Mouse (Mus musculus): ENCODE data around the gene Srebf1. TPM values are rescaled to one million over a fixed set of nuclear protein-coding genes. Genes with fewer than 3 reads are reported as not detected.
A peak's percentile ranks its signal among the peaks of the same experiment; 100 is the strongest.

The Srebf1 gene
- polyA plus RNA-seq, 1 experiment: 89.1 TPM

DNA sequence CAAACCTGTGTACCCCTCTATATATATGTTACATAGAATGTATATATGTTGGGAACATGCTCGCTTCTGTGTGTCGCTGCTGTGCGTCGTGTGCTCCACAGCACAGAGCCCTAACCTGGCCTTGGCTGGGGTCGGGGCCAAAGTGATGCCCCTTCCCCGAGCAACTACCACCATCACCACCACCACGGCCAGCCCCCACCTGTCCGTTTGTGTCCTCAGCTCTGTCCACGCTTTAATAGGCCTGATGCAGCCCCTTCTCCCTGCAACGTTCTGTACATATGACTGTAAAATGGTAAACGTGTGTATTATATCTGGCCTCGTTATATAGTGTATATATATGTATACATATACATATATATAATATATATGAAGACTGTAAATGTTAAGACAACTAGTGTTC is 23.7 kb downstream of the Srebf1 start:
- Histone ChIP-seq H3K36me3 (ENCODE audit: control insufficient read depth, insufficient read depth, low read length) (no peaks in the 10 kb centered on the region; the same call in 1 of the 2 replicates), H3K4me1 (ENCODE audit: control insufficient read depth, insufficient read depth, low read length) (no peaks in the 10 kb centered on the region), H3K4me3 (ENCODE audit: insufficient read depth, low read depth, low read length) (no peak overlapping the region), H3K27ac (ENCODE audit: insufficient read depth, low read depth, low read length) (no peak overlapping the region), H3K27me3 (replicated peaks; ENCODE audit: control insufficient read depth, insufficient read depth, low read length) (no peaks in the 10 kb centered on the region)
- TF ChIP-seq CTCF (conservative IDR thresholded peaks at IDR 0.05; ENCODE audit: insufficient read depth, insufficient read length, low read depth, low read length): no peak
- TF ChIP-seq POLR2A (IDR thresholded peaks at IDR 0.05; ENCODE audit: low read depth, low read length): no peak
- WGBS: 87% methylated on average over 12 of the region's 12 CpGs
- no peak for DNase-seq

DNA sequence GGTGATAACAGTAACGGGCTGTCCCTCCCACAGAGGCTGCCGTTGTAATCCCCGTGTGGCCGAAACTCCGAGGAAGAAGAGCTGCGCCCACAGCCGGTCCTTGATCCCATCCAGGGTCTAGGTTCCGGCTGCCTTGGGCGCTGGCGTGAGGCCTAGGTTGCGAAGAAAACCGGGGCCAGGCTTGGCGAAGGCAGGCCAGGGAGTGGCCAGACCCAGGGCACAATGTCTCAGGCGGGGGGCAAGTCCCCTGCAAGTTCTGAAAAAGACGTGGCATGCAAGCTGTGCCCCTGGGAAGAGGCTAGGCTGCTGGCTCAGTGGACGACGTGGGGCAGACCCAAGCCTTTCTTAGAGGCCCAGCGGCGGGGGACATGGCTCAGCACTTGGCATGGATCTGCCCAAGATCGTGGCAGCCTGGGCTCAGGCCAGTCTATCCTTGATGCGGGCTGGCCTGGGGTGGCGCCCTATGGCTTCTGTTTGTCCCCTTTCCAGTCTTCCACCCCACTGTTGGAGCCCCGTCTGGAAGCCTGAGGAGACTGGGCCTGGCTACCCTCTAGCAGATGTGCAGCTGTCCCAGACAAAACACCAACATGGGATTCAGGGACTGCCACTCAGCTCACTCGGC is 24.3 kb downstream of the Srebf1 start:
- H3K36me3 ChIP-seq (ENCODE audit: control insufficient read depth, insufficient read depth, low read length): no peaks in the 10 kb centered on the region; the same call in 1 of the 2 replicates
- 76% methylated on average over 24 of the region's 24 CpGs for WGBS
- DNase-seq: no peak
- H3K4me1 ChIP-seq (ENCODE audit: control insufficient read depth, insufficient read depth, low read length): no peaks in the 10 kb centered on the region
- H3K4me3 ChIP-seq (ENCODE audit: insufficient read depth, low read depth, low read length): no peak overlapping the region
- no peaks in the 10 kb centered on the region for H3K27me3 ChIP-seq (replicated peaks; ENCODE audit: control insufficient read depth, insufficient read depth, low read length)
- no peak overlapping the region for H3K27ac ChIP-seq (ENCODE audit: insufficient read depth, low read depth, low read length)
- no peak for TF ChIP-seq CTCF (conservative IDR thresholded peaks at IDR 0.05; ENCODE audit: insufficient read depth, insufficient read length, low read depth, low read length)
- no peak for TF ChIP-seq POLR2A (IDR thresholded peaks at IDR 0.05; ENCODE audit: low read depth, low read length)

DNA sequence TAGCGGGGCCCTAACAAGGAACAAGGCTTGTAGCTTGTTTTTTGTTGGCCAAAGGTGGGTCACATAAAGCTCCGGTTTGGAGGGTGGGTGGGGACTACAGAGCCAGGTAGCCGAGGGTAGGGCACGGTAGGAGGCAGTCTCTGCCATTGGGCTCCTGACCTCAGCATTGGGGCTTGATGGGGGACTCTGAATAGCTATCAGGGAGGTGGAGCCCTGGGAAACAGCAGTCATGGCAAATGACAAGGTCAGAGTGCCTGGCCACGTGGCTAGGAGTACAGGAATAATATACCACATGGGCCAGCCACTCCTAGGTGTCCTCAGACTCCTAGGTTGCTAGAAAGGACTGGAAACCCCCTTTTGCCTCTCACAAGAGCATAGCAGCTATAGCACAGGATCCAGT is 26.0 kb downstream of the Srebf1 start:
- Histone ChIP-seq H3K27me3 (replicated peaks; ENCODE audit: control insufficient read depth, insufficient read depth, low read length) (no peaks in the 10 kb centered on the region), H3K27ac (ENCODE audit: insufficient read depth, low read depth, low read length) (no peak overlapping the region), H3K36me3 (ENCODE audit: control insufficient read depth, insufficient read depth, low read length) (no peaks in the 10 kb centered on the region; the same call in 1 of the 2 replicates), H3K4me3 (ENCODE audit: insufficient read depth, low read depth, low read length) (no peak overlapping the region), H3K4me1 (ENCODE audit: control insufficient read depth, insufficient read depth, low read length) (no peaks in the 10 kb centered on the region)
- TF ChIP-seq CTCF (conservative IDR thresholded peaks at IDR 0.05; ENCODE audit: insufficient read depth, insufficient read length, low read depth, low read length): no peak
- TF ChIP-seq POLR2A (IDR thresholded peaks at IDR 0.05; ENCODE audit: low read depth, low read length): no peak
- no peak for DNase-seq
- 78% methylated on average over 5 of the region's 5 CpGs for whole genome bisulfite sequencing

DNA sequence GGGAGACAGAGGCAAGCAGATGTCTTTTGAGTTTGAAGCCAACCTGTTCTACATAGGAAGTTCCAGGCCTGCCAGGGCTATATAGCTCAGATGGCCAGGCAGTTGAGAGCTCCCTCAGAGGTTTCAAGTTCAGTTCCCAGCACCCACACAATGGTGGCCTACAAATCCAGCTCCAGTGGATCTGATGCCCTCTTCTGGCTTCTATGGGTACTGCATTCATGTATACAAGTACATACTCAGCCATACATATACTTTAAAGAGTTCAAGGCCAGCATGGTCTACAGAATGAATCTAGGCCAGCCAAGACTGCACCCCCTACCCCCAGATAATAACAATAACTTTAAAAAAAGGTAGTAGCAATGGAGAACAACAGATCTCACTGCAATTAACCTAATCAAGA is 27.3 kb downstream of the Srebf1 start:
- Histone ChIP-seq H3K36me3 (ENCODE audit: control insufficient read depth, insufficient read depth, low read length) (no peaks in the 10 kb centered on the region; the same call in 1 of the 2 replicates), H3K27me3 (replicated peaks; ENCODE audit: control insufficient read depth, insufficient read depth, low read length) (no peaks in the 10 kb centered on the region)

DNA sequence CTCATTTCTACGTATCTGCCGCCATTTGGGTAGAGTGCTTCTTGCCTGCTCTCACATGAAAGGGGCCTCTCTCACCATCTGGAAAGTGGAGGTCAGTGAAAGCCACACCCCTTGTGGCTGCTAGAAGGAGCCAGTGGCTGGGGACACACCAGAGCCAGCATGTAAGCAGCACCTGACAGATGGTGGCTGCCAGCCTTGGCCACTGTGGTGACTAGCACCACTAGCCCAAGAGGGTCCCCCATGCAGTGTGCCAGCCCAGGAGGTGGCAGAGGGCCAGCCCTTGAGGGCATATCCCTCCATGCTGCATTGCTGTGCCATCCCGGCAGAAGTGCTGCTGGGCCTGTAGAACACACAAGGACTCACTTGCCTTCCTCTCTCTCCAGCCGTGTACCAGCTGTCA is 28.8 kb downstream of the Srebf1 start:
- H3K27me3 ChIP-seq (replicated peaks; ENCODE audit: control insufficient read depth, insufficient read depth, low read length): no peaks in the 10 kb centered on the region
- TF ChIP-seq CTCF (conservative IDR thresholded peaks at IDR 0.05; ENCODE audit: insufficient read depth, insufficient read length, low read depth, low read length) (no peak), POLR2A (IDR thresholded peaks at IDR 0.05; ENCODE audit: low read depth, low read length) (no peak)
- no peak overlapping the region for H3K4me3 ChIP-seq (ENCODE audit: insufficient read depth, low read depth, low read length)
- no peaks in the 10 kb centered on the region; the same call in 1 of the 2 replicates for H3K36me3 ChIP-seq (ENCODE audit: control insufficient read depth, insufficient read depth, low read length)
- DNase-seq: no peak
- H3K4me1 ChIP-seq (ENCODE audit: control insufficient read depth, insufficient read depth, low read length): no peaks in the 10 kb centered on the region
- 86% methylated on average over 4 of the region's 4 CpGs for WGBS
- no peak overlapping the region for H3K27ac ChIP-seq (ENCODE audit: insufficient read depth, low read depth, low read length)

More for the DNA sequence above, 27.3 kb downstream of the Srebf1 start:
- peak; percentile 49 for TF ChIP-seq CTCF (conservative IDR thresholded peaks at IDR 0.05; ENCODE audit: insufficient read depth, insufficient read length, low read depth, low read length)
- TF ChIP-seq POLR2A (IDR thresholded peaks at IDR 0.05; ENCODE audit: low read depth, low read length): no peak
- peak; percentile 45 for DNase-seq
- no peak overlapping the region for H3K27ac ChIP-seq (ENCODE audit: insufficient read depth, low read depth, low read length)
- no peak overlapping the region for H3K4me3 ChIP-seq (ENCODE audit: insufficient read depth, low read depth, low read length)
- no peaks in the 10 kb centered on the region for H3K4me1 ChIP-seq (ENCODE audit: control insufficient read depth, insufficient read depth, low read length)

DNA sequence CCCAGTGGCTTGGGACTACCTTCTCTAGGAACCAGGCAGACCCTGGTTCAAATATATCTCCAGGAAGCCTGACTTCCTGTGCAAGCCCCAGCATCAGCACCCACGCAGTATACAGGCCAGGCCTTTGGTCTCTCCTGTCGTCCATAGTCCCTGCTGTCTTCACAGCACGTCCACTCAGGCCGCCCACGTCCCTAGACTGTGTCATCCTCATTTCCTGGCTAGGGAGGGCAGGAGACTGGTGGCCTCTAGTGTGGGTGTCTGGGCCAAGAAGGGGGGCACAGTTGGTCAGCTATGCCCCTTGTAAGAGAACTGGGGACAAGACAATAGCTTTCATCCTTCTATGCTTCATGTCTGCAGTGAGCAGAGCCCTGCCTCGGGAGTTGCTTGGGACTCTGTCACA is 29.8 kb downstream of the Srebf1 start:
- TF ChIP-seq POLR2A (IDR thresholded peaks at IDR 0.05; ENCODE audit: low read depth, low read length) (no peak), CTCF (conservative IDR thresholded peaks at IDR 0.05; ENCODE audit: insufficient read depth, insufficient read length, low read depth, low read length) (no peak)
- no peak overlapping the region for H3K4me3 ChIP-seq (ENCODE audit: insufficient read depth, low read depth, low read length)
- no peaks in the 10 kb centered on the region for H3K27me3 ChIP-seq (replicated peaks; ENCODE audit: control insufficient read depth, insufficient read depth, low read length)
- no peaks in the 10 kb centered on the region for H3K4me1 ChIP-seq (ENCODE audit: control insufficient read depth, insufficient read depth, low read length)
- 59% methylated on average over 6 of the region's 6 CpGs for WGBS
- DNase-seq: no peak
- no peak overlapping the region for H3K27ac ChIP-seq (ENCODE audit: insufficient read depth, low read depth, low read length)
- H3K36me3 ChIP-seq (ENCODE audit: control insufficient read depth, insufficient read depth, low read length): no peaks in the 10 kb centered on the region; the same call in 1 of the 2 replicates

DNA sequence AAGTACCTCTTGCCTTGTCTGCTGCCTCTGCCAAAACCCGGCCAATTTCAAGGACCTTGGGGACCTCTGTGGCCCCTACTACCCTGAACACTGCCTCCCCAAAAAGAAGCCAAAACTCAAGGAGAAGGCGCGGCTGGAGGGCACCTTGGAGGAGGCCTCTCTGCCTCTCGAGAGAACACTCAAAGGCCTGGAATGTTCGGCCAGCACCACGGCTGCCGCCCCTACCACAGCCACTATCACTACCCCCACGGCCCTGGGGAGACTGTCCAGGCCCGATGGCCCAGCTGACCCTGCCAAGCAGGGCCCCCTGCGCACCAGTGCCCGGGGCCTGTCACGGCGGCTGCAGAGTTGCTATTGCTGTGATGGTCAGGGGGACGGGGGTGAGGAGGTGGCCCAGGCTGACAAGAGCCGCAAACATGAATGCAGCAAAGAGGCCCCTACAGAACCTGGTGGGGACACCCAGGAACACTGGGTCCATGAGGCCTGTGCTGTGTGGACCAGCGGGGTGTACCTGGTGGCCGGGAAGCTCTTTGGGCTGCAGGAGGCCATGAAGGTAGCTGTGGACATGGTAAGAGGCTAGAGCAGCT is 32.2 kb downstream of the Srebf1 start:
- TF ChIP-seq CTCF (conservative IDR thresholded peaks at IDR 0.05; ENCODE audit: insufficient read depth, insufficient read length, low read depth, low read length) (no peak), POLR2A (IDR thresholded peaks at IDR 0.05; ENCODE audit: low read depth, low read length) (no peak)
- Histone ChIP-seq H3K4me1 (ENCODE audit: control insufficient read depth, insufficient read depth, low read length) (no peaks in the 10 kb centered on the region), H3K27ac (ENCODE audit: insufficient read depth, low read depth, low read length) (no peak overlapping the region), H3K4me3 (ENCODE audit: insufficient read depth, low read depth, low read length) (no peak overlapping the region), H3K27me3 (replicated peaks; ENCODE audit: control insufficient read depth, insufficient read depth, low read length) (no peaks in the 10 kb centered on the region), H3K36me3 (ENCODE audit: control insufficient read depth, insufficient read depth, low read length) (no peaks in the 10 kb centered on the region; the same call in 1 of the 2 replicates)
- 85% methylated on average over 17 of the region's 17 CpGs for WGBS
- no peak for DNase-seq
